Mouse (Mus musculus) midbrain, embryonic 14.5 days (tissue): Measurements from ENCODE around the gene Mfsd9. TPM values are rescaled to one million over a fixed set of nuclear protein-coding genes. Genes with fewer than 3 reads are reported as not detected.

Source experiments
- ATAC-seq: fragments of 200-750 bp; cut with Nextera tagmentation; 2 replicates; pipeline ENCODE4 v1.8.0; 2017; ENCODE audit warnings: moderate number of reproducible peaks, moderate library complexity; ENCODE audit not compliant: low FRiP score, low TSS enrichment
- DNase-seq: peaks from one replicate; pipeline ENCODE4 v3.0.0-alpha.2; 2015
- H3K27ac ChIP-seq: fragments of 300-500 bp; sonication (generic); replicated peaks from 2 replicates; pipeline ENCODE4 v1.5.1; 2014; ENCODE audit warnings: mild to moderate bottlenecking, low read depth, low read length, moderate library complexity
- H3K27me3 ChIP-seq: fragments of 300-500 bp; sonication (generic); 2 replicates; pipeline ENCODE4 v1.6.1; 2014; ENCODE audit warnings: low read length, control low read depth, mixed read lengths; ENCODE audit not compliant: control insufficient read depth, insufficient read depth
- H3K36me3 ChIP-seq: fragments of 300-500 bp; sonication (generic); 2 replicates; pipeline ENCODE4 v1.6.1; 2014; ENCODE audit warnings: low read length, control low read depth; ENCODE audit not compliant: control insufficient read depth, insufficient read depth
- H3K4me1 ChIP-seq: fragments of 300-500 bp; sonication (generic); 2 replicates; pipeline ENCODE4 v1.6.1; 2014; ENCODE audit warnings: mild to moderate bottlenecking, antibody characterized with exemption, low read length, control low read depth; ENCODE audit not compliant: control insufficient read depth, insufficient read depth
- H3K4me2 ChIP-seq: fragments of 300-500 bp; sonication (generic); 2 replicates; pipeline ENCODE4 v1.6.1; 2014; ENCODE audit warnings: mild to moderate bottlenecking, low read length, moderate library complexity
- H3K4me3 ChIP-seq: fragments of 300-500 bp; sonication (generic); replicated peaks from 2 replicates; pipeline ENCODE4 v1.5.1; 2014; ENCODE audit warnings: low read depth, low read length
- H3K9ac ChIP-seq: fragments of 300-500 bp; sonication (generic); replicated peaks from 2 replicates; pipeline ENCODE4 v1.6.1; 2014; ENCODE audit warnings: mild to moderate bottlenecking, low read length, moderate library complexity
- H3K9me3 ChIP-seq: fragments of 300-500 bp; sonication (generic); 2 replicates; pipeline ENCODE4 v1.6.1; 2016; ENCODE audit warnings: low read length, control low read depth, mixed read lengths; ENCODE audit not compliant: control insufficient read depth
- WGBS: fragments of 180-500 bp; shearing (Covaris S2); extraction: QIAGEN DNeasy Blood & Tissue Kit; methylation state at CpG from one replicate; pipeline ENCODE4 v1.1.7; 2014; 5-methylcytosine and 5-hydroxymethylcytosine counted together
- polyA plus RNA-seq: library from polyadenylated mRNA; unstranded; fragments of >200 nt; fragmentation: Nextera tagmentation; extraction: Ambion mirVana; gene quantifications from 2 replicates; pipeline ENCODE4 v1.2.1, GENCODE M21; 2014

Gene Mfsd9
- polyA plus RNA-seq, 1 experiment from 2014 or later, result 8.0 TPM

DNA sequence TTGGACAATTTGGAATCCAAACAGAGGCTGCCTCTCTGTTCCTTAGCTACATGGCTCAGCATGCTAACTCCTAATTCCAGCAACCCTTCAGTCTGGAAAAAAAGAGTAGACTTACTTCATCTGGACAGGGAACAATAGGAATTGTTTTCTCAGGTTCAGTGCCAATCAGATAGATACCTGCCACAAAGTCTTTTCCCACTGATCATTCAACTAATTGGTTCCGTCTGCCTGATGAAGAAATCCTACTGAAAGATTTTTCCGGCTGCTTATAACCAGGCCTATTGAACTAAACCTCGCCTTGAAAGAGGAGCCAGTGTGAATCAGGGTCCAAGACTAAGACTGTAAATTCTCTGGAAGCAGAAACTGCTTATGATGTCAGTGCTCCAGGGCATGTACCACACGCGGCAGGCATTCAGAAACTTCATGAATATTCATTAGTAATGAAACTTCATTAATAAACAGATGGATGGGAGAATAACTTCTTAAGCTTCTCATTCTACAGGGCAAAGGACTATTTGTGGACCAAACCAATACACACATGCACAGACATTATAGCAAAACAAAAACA is 737 bp downstream of the Mfsd9 start:
- no peaks in the 10 kb centered on the region for H3K9me3 ChIP-seq
- DNase-seq, result peak; percentile 66
- no peaks in the 10 kb centered on the region; the same call in 1 of the 2 replicates for H3K4me1 ChIP-seq
- H3K4me2 ChIP-seq, result peak overlapping the region; percentile 70
- ATAC-seq, result peak; percentile 46; the same call in 1 of the 2 replicates
- WGBS, result 20% methylated on average over 5 of the region's 5 CpGs
- H3K27ac ChIP-seq, result no peak overlapping the region
- no peaks in the 10 kb centered on the region for H3K27me3 ChIP-seq
- H3K4me3 ChIP-seq, result peak overlapping the region; percentile 63
- H3K9ac ChIP-seq, result no peak overlapping the region
- 0 out of 2 replicates have a peak, but pooled peaks cover 2% of the 10 kb centered on the region for H3K36me3 ChIP-seq

- Histone ChIP-seq H3K4me1 (no peaks in the 10 kb centered on the region; the same call in 1 of the 2 replicates), H3K27me3 (no peaks in the 10 kb centered on the region), H3K9me3 (no peaks in the 10 kb centered on the region), H3K9ac (no peak overlapping the region), H3K4me3 (no peak overlapping the region), H3K36me3 (0 out of 2 replicates have a peak, but pooled peaks cover 4% of the 10 kb centered on the region), H3K4me2 (no peak overlapping the region), H3K27ac (no peak overlapping the region)
- DNase-seq, result no peak
- no peak for ATAC-seq
- 84% methylated on average over 6 of the region's 6 CpGs for WGBS
Measured at GRCm38 (mm10) chr1:40788956-40789355, 1.5 kb downstream of the Mfsd9 start.

DNA sequence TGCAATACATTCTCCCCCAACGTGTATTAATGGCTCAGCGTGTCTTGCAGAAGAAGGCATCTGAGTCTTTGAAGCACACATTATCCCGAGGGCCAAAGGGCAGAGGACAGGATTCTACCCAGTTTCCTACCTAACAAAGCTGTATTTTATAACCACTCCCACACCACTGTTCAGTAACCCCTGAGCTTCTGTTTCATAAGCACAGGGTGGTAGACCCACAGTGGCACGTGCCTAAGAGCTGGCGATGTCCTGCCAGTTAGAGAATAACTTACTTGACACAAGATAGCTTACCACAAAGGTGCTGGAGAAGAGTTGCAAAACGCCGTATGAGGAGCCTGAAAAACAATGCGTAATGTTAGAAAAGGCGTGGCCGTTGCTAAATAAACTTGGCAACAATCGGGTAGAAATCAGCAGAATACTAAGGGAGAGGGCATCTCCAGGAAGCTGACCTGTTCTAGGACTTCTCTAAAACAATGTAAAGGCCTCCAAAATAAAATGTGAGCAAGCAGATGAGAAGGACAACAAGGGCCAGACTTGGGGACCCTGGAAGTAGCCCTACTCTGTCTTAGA is 4.5 kb downstream of the Mfsd9 start:
- ATAC-seq (no peak), DNase-seq (no peak)
- no peak overlapping the region for H3K27ac ChIP-seq
- H3K4me3 ChIP-seq, result no peak overlapping the region
- 0 out of 2 replicates have a peak, but pooled peaks cover 6% of the 10 kb centered on the region for H3K36me3 ChIP-seq
- 91% methylated on average over 11 of the region's 11 CpGs for WGBS
- H3K4me2 ChIP-seq, result no peak overlapping the region
- H3K9me3 ChIP-seq, result no peaks in the 10 kb centered on the region
- no peak overlapping the region for H3K9ac ChIP-seq
- H3K27me3 ChIP-seq, result no peaks in the 10 kb centered on the region
- H3K4me1 ChIP-seq, result no peaks in the 10 kb centered on the region; the same call in 1 of the 2 replicates

DNA sequence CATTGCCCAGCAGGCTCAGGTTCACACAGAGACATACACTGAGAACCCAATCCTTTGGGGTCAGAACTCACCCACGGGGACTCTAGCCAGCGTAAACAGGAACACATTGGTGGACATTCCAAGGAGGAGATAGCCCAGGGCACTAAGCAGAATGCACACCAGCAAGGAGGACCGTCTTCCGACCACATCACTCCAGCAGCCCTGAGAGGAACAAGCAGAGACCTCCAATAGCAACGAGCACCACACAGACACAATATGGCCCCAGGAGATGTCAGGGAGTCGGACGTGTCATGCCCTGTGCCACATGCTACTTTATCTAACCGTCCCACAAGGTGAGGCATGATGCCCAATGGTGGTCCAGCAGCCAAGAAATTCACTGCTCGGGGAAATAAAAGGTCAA is 6.2 kb downstream of the Mfsd9 start:
- 91% methylated on average over 9 of the region's 9 CpGs for WGBS

DNA sequence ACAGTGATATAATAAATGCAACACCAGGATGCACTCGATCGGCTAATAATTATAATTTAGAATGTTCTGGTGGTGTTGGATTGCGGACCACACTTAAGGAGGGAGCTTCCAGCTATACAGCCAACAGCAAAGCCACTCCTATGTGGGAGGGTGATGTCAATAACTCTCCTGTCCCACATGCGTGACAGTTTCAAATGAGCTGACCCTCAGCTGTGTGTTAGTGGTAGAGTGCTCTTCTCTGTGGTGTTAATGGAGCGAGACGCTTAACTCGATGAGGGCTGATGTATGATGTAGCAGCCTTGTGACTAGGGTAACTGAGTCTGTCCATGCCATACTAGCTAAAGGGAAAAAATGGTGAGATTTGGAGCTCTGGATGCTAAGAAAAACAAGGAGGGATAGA is 7.0 kb downstream of the Mfsd9 start:
- Histone ChIP-seq H3K4me1 (no peaks in the 10 kb centered on the region), H3K27me3 (no peaks in the 10 kb centered on the region), H3K36me3 (peaks cover 21% of the 10 kb centered on the region; the same call in 1 of the 2 replicates), H3K4me2 (no peak overlapping the region), H3K27ac (no peak overlapping the region), H3K4me3 (no peak overlapping the region), H3K9me3 (peaks cover 9% of the 10 kb centered on the region), H3K9ac (no peak overlapping the region)
- 95% methylated on average over 7 of the region's 7 CpGs for WGBS
- DNase-seq, result no peak
- ATAC-seq, result no peak

More for the DNA sequence above, 6.2 kb downstream of the Mfsd9 start:
- H3K9me3 ChIP-seq, result peaks cover 2% of the 10 kb centered on the region; the same call in 1 of the 2 replicates
- no peak for DNase-seq
- H3K27me3 ChIP-seq, result no peaks in the 10 kb centered on the region
- H3K36me3 ChIP-seq, result peaks cover 17% of the 10 kb centered on the region; the same call in 1 of the 2 replicates
- H3K4me2 ChIP-seq, result no peak overlapping the region
- no peak overlapping the region for H3K27ac ChIP-seq
- ATAC-seq, result no peak
- H3K9ac ChIP-seq, result no peak overlapping the region
- no peak overlapping the region for H3K4me3 ChIP-seq
- H3K4me1 ChIP-seq, result no peaks in the 10 kb centered on the region

GRCm38 (mm10) chr1:40776763-40777162 is 13.7 kb downstream of the Mfsd9 start:
- Histone ChIP-seq H3K4me1 (no peaks in the 10 kb centered on the region), H3K4me2 (no peak overlapping the region), H3K9ac (no peak overlapping the region), H3K9me3 (peaks cover 10% of the 10 kb centered on the region), H3K36me3 (peaks cover 23% of the 10 kb centered on the region), H3K4me3 (no peak overlapping the region), H3K27ac (no peak overlapping the region), H3K27me3 (no peaks in the 10 kb centered on the region)
- WGBS, result 89% methylated on average over 3 of the region's 3 CpGs
- no peak for ATAC-seq
- no peak for DNase-seq

DNA sequence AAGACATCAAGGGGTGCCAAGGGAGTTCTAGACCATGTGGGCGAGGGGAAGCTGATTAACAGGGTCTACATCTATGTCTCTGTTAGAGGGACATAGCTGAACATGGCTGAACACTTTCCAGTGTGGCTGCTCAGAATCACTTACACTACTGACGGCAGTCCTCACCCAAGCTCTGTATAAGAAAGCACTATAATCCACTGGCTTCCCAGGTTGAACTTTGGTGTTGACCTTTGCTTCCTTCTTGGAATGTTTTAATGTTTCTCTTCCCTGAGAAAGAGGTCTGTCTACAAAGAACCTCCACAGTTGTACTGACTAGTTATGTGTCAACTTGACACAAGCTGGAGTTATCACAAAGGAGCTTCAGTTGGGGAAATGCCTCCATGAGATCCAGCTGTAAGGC is 14.4 kb downstream of the Mfsd9 start:
- Histone ChIP-seq H3K36me3 (peaks cover 23% of the 10 kb centered on the region), H3K27ac (no peak overlapping the region), H3K9me3 (peaks cover 10% of the 10 kb centered on the region), H3K27me3 (no peaks in the 10 kb centered on the region), H3K4me2 (no peak overlapping the region), H3K9ac (no peak overlapping the region), H3K4me1 (no peaks in the 10 kb centered on the region), H3K4me3 (no peak overlapping the region)
- DNase-seq (no peak), ATAC-seq (no peak)
- 78% methylated on average over 2 of the region's 2 CpGs for WGBS

- no peak overlapping the region for H3K27ac ChIP-seq
- no peak overlapping the region for H3K9ac ChIP-seq
- WGBS, result 95% methylated on average over 10 of the region's 10 CpGs
- peaks cover 5% of the 10 kb centered on the region for H3K9me3 ChIP-seq
- no peaks in the 10 kb centered on the region for H3K27me3 ChIP-seq
- no peak for ATAC-seq
- peaks cover 9% of the 10 kb centered on the region for H3K36me3 ChIP-seq
- no peak overlapping the region for H3K4me2 ChIP-seq
- no peaks in the 10 kb centered on the region for H3K4me1 ChIP-seq
- H3K4me3 ChIP-seq, result no peak overlapping the region
- DNase-seq, result no peak
Measured at GRCm38 (mm10) chr1:40774040-40774439, 16.4 kb downstream of the Mfsd9 start.

DNA sequence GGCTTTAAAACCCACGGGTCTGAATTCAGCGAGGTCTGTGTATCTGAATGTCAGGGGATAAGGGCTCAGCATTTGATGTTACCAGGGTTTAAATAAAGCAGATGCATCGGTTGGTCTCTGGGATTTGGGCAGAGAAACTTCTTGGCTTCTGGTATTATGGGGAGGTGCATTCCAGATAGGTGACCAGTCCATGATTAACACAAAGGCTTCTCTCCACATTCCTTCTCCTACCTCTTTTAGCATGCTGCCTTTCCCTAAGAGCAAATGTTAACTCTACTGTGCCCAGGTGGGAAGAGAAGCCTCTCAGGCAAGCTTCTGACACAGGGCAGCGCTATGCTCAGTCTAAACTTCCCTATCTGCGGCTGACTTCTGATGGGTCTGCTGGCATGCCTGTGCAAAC is 17.3 kb downstream of the Mfsd9 start:
- Histone ChIP-seq H3K4me3 (no peak overlapping the region), H3K27ac (no peak overlapping the region), H3K9me3 (no peaks in the 10 kb centered on the region), H3K9ac (no peak overlapping the region), H3K27me3 (no peaks in the 10 kb centered on the region), H3K4me2 (no peak overlapping the region), H3K36me3 (peaks cover 8% of the 10 kb centered on the region; the same call in 1 of the 2 replicates), H3K4me1 (no peaks in the 10 kb centered on the region)
- DNase-seq, result no peak
- no peak for ATAC-seq
- 92% methylated on average over 5 of the region's 5 CpGs for WGBS
